14 mouse cellular contexts compared by ENCODE assay signal in the genomic region with DNA sequence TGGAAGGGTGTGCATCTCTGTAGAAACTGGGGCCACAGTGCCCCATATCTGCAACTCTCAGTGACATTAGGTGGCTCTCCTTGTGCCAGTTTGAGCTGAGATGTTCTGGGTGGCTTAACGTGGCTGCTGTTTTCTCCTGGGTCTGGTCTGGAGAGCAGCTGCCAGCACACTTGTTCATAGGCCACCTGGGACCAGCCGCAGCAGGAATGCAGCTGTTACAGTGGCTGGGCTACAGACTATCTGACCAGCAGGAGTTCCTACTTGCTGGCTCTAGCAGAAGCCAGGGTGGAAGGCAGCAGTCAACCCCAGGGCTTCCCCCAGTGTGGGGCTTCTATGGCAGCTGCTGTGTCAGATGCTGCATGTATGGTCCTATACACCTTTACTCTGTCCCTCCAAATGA. TPM values are rescaled to one million over a fixed set of nuclear protein-coding genes. Genes with fewer than 3 reads are reported as not detected.
"Had no signal": no experiment of that assay in that cellular context is flagged by ENCODE, and none has a peak within 500 bp of the region (broad histone marks: within the 10 kb centered on the region; RNA-seq: fewer than 3 reads in every experiment).

No protein-coding gene starts in this region.

- H3K4me3 ChIP-seq: lung, embryonic 15.5 days; megakaryocyte, embryonic 14.5 days; midbrain, embryonic 13.5 days; midbrain, embryonic 15.5 days; neural tube, embryonic 13.5 days; neural tube, embryonic 15.5 days had no signal

- H3K9ac ChIP-seq: lung, embryonic 15.5 days; midbrain, embryonic 13.5 days; midbrain, embryonic 15.5 days; neural tube, embryonic 13.5 days; neural tube, embryonic 15.5 days had no signal

- H3K27me3 ChIP-seq: lung, embryonic 15.5 days; midbrain, embryonic 13.5 days; midbrain, embryonic 15.5 days; neural tube, embryonic 13.5 days; neural tube, embryonic 15.5 days had no signal

- DNase-seq: right cerebral cortex, postnatal 25 days; right cerebral cortex, postnatal 4 days; thymus, adult 18-20 months; thymus, postnatal 36 days had no signal

- H3K4me1 ChIP-seq: lung, embryonic 15.5 days; megakaryocyte, embryonic 14.5 days had no signal

- H3K27ac ChIP-seq: lung, embryonic 15.5 days; macrophage; midbrain, embryonic 13.5 days; midbrain, embryonic 15.5 days; neural tube, embryonic 13.5 days; neural tube, embryonic 15.5 days had no signal

- H3K4me2 ChIP-seq: lung, embryonic 15.5 days; midbrain, embryonic 11.5 days; midbrain, embryonic 13.5 days; midbrain, embryonic 15.5 days; neural tube, embryonic 13.5 days; neural tube, embryonic 15.5 days had no signal

- ATAC-seq: lung, postnatal 0 days; midbrain, embryonic 13.5 days; midbrain, embryonic 15.5 days had no signal

- H3K9me3 ChIP-seq: lung, embryonic 15.5 days; megakaryocyte, embryonic 14.5 days; midbrain, embryonic 13.5 days; midbrain, embryonic 15.5 days; neural tube, embryonic 13.5 days; neural tube, embryonic 15.5 days had no signal

- H3K36me3 ChIP-seq: lung, embryonic 15.5 days had no signal

RNA-seq across cellular contexts. Expression of gene Adcyap1r1, which starts 9.9 kb away (rescaled TPM):
- total RNA-seq: monocyte, adult 5-6 weeks had no signal
- polyA plus RNA-seq: macrophage had no signal
